Mouse (Mus musculus) hindbrain, embryonic 14.5 days (tissue): ENCODE measurements at regions not wholly inside any gene's neighbourhood (a gene's known extent, or its start where the extent isn't known, plus 50 kb on each side); places are given as distances from the start of the nearest gene placed in this dataset.
"Not testable (repeated sequence)": the region's sequence is repeated elsewhere in the genome, so short reads cannot be mapped to it uniquely, and the experiment has no call there.

ENCODE experiments used
- ATAC-seq: fragments of 200-750 bp; cut with Nextera tagmentation; 2 replicates; pipeline ENCODE4 v1.8.0; 2017; ENCODE audit warnings: moderate number of reproducible peaks, mild to moderate bottlenecking, moderate TSS enrichment, moderate library complexity; ENCODE audit not compliant: low FRiP score
- DNase-seq: peaks from one replicate; pipeline ENCODE4 v3.0.0-alpha.2; 2015; ENCODE audit warnings: low spot score
- H3K27ac ChIP-seq: fragments of 300-500 bp; sonication (generic); 2 replicates; pipeline ENCODE4 v1.5.1; 2014; ENCODE audit warnings: mild to moderate bottlenecking, moderate library complexity
- H3K27me3 ChIP-seq: fragments of 300-500 bp; sonication (generic); 2 replicates; pipeline ENCODE4 v1.6.1; 2014; ENCODE audit warnings: mild to moderate bottlenecking, low read length, mixed read lengths; ENCODE audit not compliant: control insufficient read depth, insufficient read depth
- H3K36me3 ChIP-seq: fragments of 300-500 bp; sonication (generic); replicated peaks from 2 replicates; pipeline ENCODE4 v1.6.1; 2014; ENCODE audit not compliant: control insufficient read depth, insufficient read depth
- H3K4me1 ChIP-seq: fragments of 300-500 bp; sonication (generic); replicated peaks from 2 replicates; pipeline ENCODE4 v1.6.1; 2014; ENCODE audit warnings: antibody characterized with exemption, low read length, mixed read lengths; ENCODE audit not compliant: control insufficient read depth, insufficient read depth
- H3K4me2 ChIP-seq: fragments of 300-500 bp; sonication (generic); replicated peaks from 2 replicates; pipeline ENCODE4 v1.6.1; 2014; ENCODE audit warnings: mild to moderate bottlenecking, moderate library complexity
- H3K4me3 ChIP-seq: fragments of 300-500 bp; sonication (generic); replicated peaks from 2 replicates; pipeline ENCODE4 v1.5.1; 2014; ENCODE audit warnings: mild to moderate bottlenecking, low read length
- H3K9ac ChIP-seq: fragments of 300-500 bp; sonication (generic); 2 replicates; pipeline ENCODE4 v1.6.1; 2014
- H3K9me3 ChIP-seq: fragments of 300-500 bp; sonication (generic); 2 replicates; pipeline ENCODE4 v1.6.1; 2016; ENCODE audit warnings: low read length; ENCODE audit not compliant: control insufficient read depth
- WGBS: fragments of 180-500 bp; shearing (Covaris S2); extraction: QIAGEN DNeasy Blood & Tissue Kit; methylation state at CpG from one replicate; pipeline ENCODE4 v1.1.7; 2014; 5-methylcytosine and 5-hydroxymethylcytosine counted together

- no peak overlapping the region for H3K4me3 ChIP-seq
- H3K4me1 ChIP-seq: no peaks in the 10 kb centered on the region
- H3K4me2 ChIP-seq: no peak overlapping the region
- peak; percentile 63 for DNase-seq
- H3K36me3 ChIP-seq: no peaks in the 10 kb centered on the region
- peak; percentile 52 for ATAC-seq
- 75% methylated on average over 7 of the region's 7 CpGs for WGBS
- no peak overlapping the region for H3K27ac ChIP-seq
- H3K27me3 ChIP-seq: no peaks in the 10 kb centered on the region
- no peak overlapping the region for H3K9ac ChIP-seq
- no peaks in the 10 kb centered on the region for H3K9me3 ChIP-seq
Measured at GRCm38 (mm10) chr4:27425902-27426301, 1079.2 kb upstream of the Manea start.

- no peaks in the 10 kb centered on the region for H3K27me3 ChIP-seq
- DNase-seq (no peak), ATAC-seq (no peak)
- H3K36me3 ChIP-seq: no peaks in the 10 kb centered on the region
- no peaks in the 10 kb centered on the region for H3K9me3 ChIP-seq
- no peaks in the 10 kb centered on the region for H3K4me1 ChIP-seq
- no peak overlapping the region for H3K4me2 ChIP-seq
- 91% methylated on average over 3 of the region's 3 CpGs for WGBS
- H3K4me3 ChIP-seq: no peak overlapping the region
- H3K9ac ChIP-seq: no peak overlapping the region
- H3K27ac ChIP-seq: no peak overlapping the region
Measured at GRCm38 (mm10) chr4:27423846-27424245, 1077.2 kb upstream of the Manea start.

- Histone ChIP-seq H3K4me2 (no peak overlapping the region), H3K4me1 (no peaks in the 10 kb centered on the region), H3K36me3 (no peaks in the 10 kb centered on the region), H3K9ac (no peak overlapping the region), H3K4me3 (no peak overlapping the region), H3K27me3 (no peaks in the 10 kb centered on the region), H3K27ac (no peak overlapping the region), H3K9me3 (no peaks in the 10 kb centered on the region)
- 76% methylated on average over 2 of the region's 2 CpGs for WGBS
- ATAC-seq (no peak), DNase-seq (peak; percentile 44)
Measured at GRCm38 (mm10) chr4:27418517-27418916, 1071.8 kb upstream of the Manea start.

DNA sequence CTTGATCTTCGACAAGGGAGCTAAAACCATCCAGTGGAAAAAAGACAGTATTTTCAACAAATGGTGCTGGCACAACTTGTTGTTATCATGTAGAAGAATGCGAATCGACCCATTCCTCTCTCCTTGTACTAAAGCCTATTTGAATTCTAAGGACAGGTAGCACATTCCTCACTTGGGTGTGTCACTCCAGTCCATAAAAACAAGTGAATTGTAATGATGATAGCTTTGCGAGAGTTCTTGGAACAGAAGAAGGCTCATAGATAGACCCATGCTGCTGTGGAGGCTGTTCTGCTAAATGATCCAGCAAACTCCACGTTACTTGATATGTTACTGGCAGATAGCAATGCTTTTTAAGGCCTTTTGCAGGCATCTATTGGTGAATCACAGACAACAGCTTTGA lies 1038.2 kb upstream of the Manea start:
- not testable (repeated sequence) for H3K4me2 ChIP-seq, H3K9me3 ChIP-seq, ATAC-seq, H3K36me3 ChIP-seq, H3K9ac ChIP-seq, H3K4me1 ChIP-seq, H3K4me3 ChIP-seq, H3K27me3 ChIP-seq, DNase-seq, H3K27ac ChIP-seq
- WGBS: 98% methylated on average over 5 of the region's 5 CpGs

DNA sequence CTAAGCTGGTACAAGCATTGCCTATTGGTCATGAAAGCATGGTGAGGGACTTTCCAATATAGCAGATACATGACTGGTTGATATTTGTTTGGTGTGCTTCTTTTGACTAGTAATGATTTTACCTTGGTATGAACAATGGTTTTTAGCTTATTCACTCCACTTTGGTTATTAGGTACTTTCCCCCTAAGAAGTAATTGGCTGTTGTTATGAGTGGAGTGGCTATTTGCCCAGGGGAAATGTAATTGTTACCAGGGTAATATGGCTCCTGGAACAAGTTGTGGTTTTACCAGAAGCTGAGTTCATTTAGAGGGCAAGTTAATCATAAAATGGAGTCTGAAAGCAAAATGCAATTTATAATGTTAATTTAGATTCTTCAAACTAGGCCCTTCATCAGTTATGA lies 1000.2 kb upstream of the Manea start:
- no peak for ATAC-seq
- no peak overlapping the region for H3K9ac ChIP-seq
- no peak overlapping the region for H3K4me2 ChIP-seq
- no peaks in the 10 kb centered on the region for H3K36me3 ChIP-seq
- H3K4me1 ChIP-seq: no peaks in the 10 kb centered on the region
- H3K27me3 ChIP-seq: no peaks in the 10 kb centered on the region
- H3K9me3 ChIP-seq: no peaks in the 10 kb centered on the region
- no peak overlapping the region for H3K27ac ChIP-seq
- no peak for DNase-seq
- H3K4me3 ChIP-seq: no peak overlapping the region

- Histone ChIP-seq H3K4me1 (no peaks in the 10 kb centered on the region), H3K27ac (no peak overlapping the region), H3K4me2 (no peak overlapping the region), H3K4me3 (no peak overlapping the region), H3K36me3 (no peaks in the 10 kb centered on the region), H3K9me3 (no peaks in the 10 kb centered on the region), H3K27me3 (no peaks in the 10 kb centered on the region), H3K9ac (no peak overlapping the region)
- DNase-seq (no peak), ATAC-seq (no peak)
- 93% methylated on average over 3 of the region's 3 CpGs for WGBS
Measured at GRCm38 (mm10) chr4:27333279-27333678, 986.6 kb upstream of the Manea start.
